Mouse (Mus musculus) CH12.LX (cell line): ENCODE measurements around the gene 6430548M08Rik. TPM values are rescaled to one million over a fixed set of nuclear protein-coding genes. Genes with fewer than 3 reads are reported as not detected.

ENCODE experiments used
- DNase-seq: peaks from one replicate; pipeline ENCODE4 v3.0.0-alpha.2; 2013; ENCODE audit errors: extremely low read depth
- H3K27ac ChIP-seq: 2 replicates; pipeline ENCODE4 v1.5.1; 2012; ENCODE audit warnings: low read depth, mild to moderate bottlenecking, control low read depth, moderate library complexity; ENCODE audit not compliant: insufficient read depth
- H3K27me3 ChIP-seq: replicated peaks from 2 replicates; pipeline ENCODE3; 2012; ENCODE audit warnings: inconsistent platforms
- H3K36me3 ChIP-seq, 2 experiments: replicated peaks in 1 of 2; 2 replicates each; pipeline versions ENCODE3 to v1.6.1; 2012; ENCODE audit warnings: inconsistent platforms in 1 of 2, low read length in 1 of 2, mild to moderate bottlenecking in 1 of 2, mixed read lengths in 1 of 2, moderate library complexity in 1 of 2; ENCODE audit not compliant: control insufficient read depth in 1 of 2, insufficient read depth in 1 of 2
- H3K4me1 ChIP-seq, 2 experiments: 2 replicates each; pipeline ENCODE4 v1.6.1; 2012; ENCODE audit warnings: inconsistent platforms in 1 of 2, moderate library complexity in 1 of 2; ENCODE audit not compliant: insufficient read depth in 2 of 2, control insufficient read depth in 1 of 2
- H3K4me2 ChIP-seq: 2 replicates; pipeline ENCODE4 v1.6.1; 2012; ENCODE audit warnings: low read depth, mild to moderate bottlenecking, control low read depth; ENCODE audit not compliant: poor library complexity, insufficient read depth, severe bottlenecking
- H3K4me3 ChIP-seq, 3 experiments: fragments of 150-350 bp in 1 of 3; sonication (generic) in 1 of 3; replicated peaks in 1 of 3; 2 replicates each; pipeline versions ENCODE3 to v1.5.1; 2011 to 2012; ENCODE audit warnings: low read depth in 2 of 3, low read length in 2 of 3, mild to moderate bottlenecking in 2 of 3, moderate library complexity in 2 of 3, control low read depth in 1 of 3, improper control_type of control experiment in 1 of 3, inconsistent platforms in 1 of 3, mixed read lengths in 1 of 3; ENCODE audit not compliant: poor library complexity in 1 of 3
- H3K79me2 ChIP-seq: replicated peaks from 2 replicates; pipeline ENCODE4 v1.6.1; 2012; ENCODE audit warnings: mild to moderate bottlenecking, moderate library complexity; ENCODE audit not compliant: control insufficient read depth, poor library complexity, insufficient read depth, severe bottlenecking; ENCODE audit errors: extremely low read depth
- H3K9ac ChIP-seq: 2 replicates; pipeline ENCODE4 v1.6.1; 2012; ENCODE audit warnings: low read depth, mild to moderate bottlenecking, control low read depth, moderate library complexity; ENCODE audit not compliant: insufficient read depth
- H3K9me3 ChIP-seq: replicated peaks from 2 replicates; pipeline ENCODE3; 2012; ENCODE audit warnings: low read length, inconsistent platforms, mixed read lengths
- CHD1 ChIP-seq: IDR thresholded peaks from 2 replicates; pipeline ENCODE4 v1.6.1; 2012; ENCODE audit warnings: low read depth, low read length, improper control_type of control experiment, inconsistent platforms
- CTCF ChIP-seq, 2 experiments: IDR thresholded peaks in 1 of 2; conservative IDR thresholded peaks in 1 of 2; 2 replicates each; pipeline ENCODE4 v1.5.1; 2011 to 2012; ENCODE audit warnings: low read depth in 2 of 2, low read length in 2 of 2, improper control_type of control experiment in 1 of 2, inconsistent platforms in 1 of 2, mild to moderate bottlenecking in 1 of 2, moderate library complexity in 1 of 2
- GABPA ChIP-seq: IDR thresholded peaks from 2 replicates; pipeline ENCODE4 v1.6.1; 2012; ENCODE audit warnings: low read depth, low read length, improper control_type of control experiment, inconsistent platforms; ENCODE audit not compliant: insufficient replicate concordance
- IRF4 ChIP-seq: IDR thresholded peaks from 2 replicates; pipeline ENCODE4 v1.6.1; 2014; ENCODE audit warnings: low read depth, mild to moderate bottlenecking, inconsistent platforms, low read length, improper control_type of control experiment
- MAX ChIP-seq: IDR thresholded peaks from 2 replicates; pipeline ENCODE4 v1.6.1; 2011; ENCODE audit warnings: low read length, improper control_type of control experiment
- MAZ ChIP-seq: IDR thresholded peaks from 2 replicates; pipeline ENCODE4 v1.6.1; 2012; ENCODE audit warnings: low read depth, mild to moderate bottlenecking, inconsistent platforms, low read length, improper control_type of control experiment, moderate library complexity
- MEF2A ChIP-seq: IDR thresholded peaks from 2 replicates; pipeline ENCODE4 v1.6.1; 2014; ENCODE audit warnings: low read depth, mild to moderate bottlenecking, inconsistent platforms, low read length, improper control_type of control experiment, borderline replicate concordance
- MXI1 ChIP-seq: IDR thresholded peaks from 2 replicates; pipeline ENCODE4 v1.6.1; 2011; ENCODE audit warnings: mild to moderate bottlenecking, low read depth, low read length, improper control_type of control experiment
- NELFE ChIP-seq: IDR thresholded peaks from 2 replicates; pipeline ENCODE4 v1.6.1; 2011; ENCODE audit warnings: low read depth, low read length, improper control_type of control experiment
- NRF1 ChIP-seq: IDR thresholded peaks from 2 replicates; pipeline ENCODE4 v1.6.1; 2014; ENCODE audit warnings: low read depth, mild to moderate bottlenecking, inconsistent platforms, low read length, improper control_type of control experiment, moderate library complexity
- PAX5 ChIP-seq: IDR thresholded peaks from 2 replicates; pipeline ENCODE4 v1.6.1; 2012; ENCODE audit warnings: low read length, inconsistent platforms, mixed read lengths
- SIN3A ChIP-seq: IDR thresholded peaks from 2 replicates; pipeline ENCODE4 v1.6.1; 2012; ENCODE audit warnings: low read length, improper control_type of control experiment, inconsistent platforms
- SMC3 ChIP-seq: IDR thresholded peaks from 2 replicates; pipeline ENCODE4 v1.6.1; 2011; ENCODE audit warnings: low read depth, low read length, improper control_type of control experiment
- TBP ChIP-seq: conservative IDR thresholded peaks from 2 replicates; pipeline ENCODE4 v1.6.1; 2011; ENCODE audit warnings: low read depth, low read length, improper control_type of control experiment
- TCF12 ChIP-seq: IDR thresholded peaks from 2 replicates; pipeline ENCODE4 v1.6.1; 2014; ENCODE audit warnings: low read depth, mild to moderate bottlenecking, inconsistent platforms, low read length, improper control_type of control experiment
- USF1 ChIP-seq: IDR thresholded peaks from 2 replicates; pipeline ENCODE4 v1.6.1; 2014; ENCODE audit warnings: low read depth, mild to moderate bottlenecking, inconsistent platforms, low read length, improper control_type of control experiment
- ZC3H11A ChIP-seq: IDR thresholded peaks from 2 replicates; pipeline ENCODE4 v1.6.1; 2012; ENCODE audit warnings: low read depth, mild to moderate bottlenecking, inconsistent platforms, low read length, improper control_type of control experiment
- ZKSCAN1 ChIP-seq: IDR thresholded peaks from 2 replicates; pipeline ENCODE4 v1.6.1; 2012; ENCODE audit warnings: low read depth, inconsistent platforms, low read length, improper control_type of control experiment, borderline replicate concordance
- ZMIZ1 ChIP-seq: IDR thresholded peaks from 2 replicates; pipeline ENCODE4 v1.6.1; 2012; ENCODE audit warnings: low read depth, mild to moderate bottlenecking, inconsistent platforms, low read length, improper control_type of control experiment
- ZNF384 ChIP-seq: IDR thresholded peaks from 2 replicates; pipeline ENCODE4 v1.6.1; 2012; ENCODE audit warnings: low read depth, low read length, improper control_type of control experiment, inconsistent platforms
- dilution Hi-C: fragments of 300-500 bp; cut with MboI; formaldehyde crosslinking; loops from 2 replicates; pipeline ENCODE4 v1.14.3; 2020; ENCODE audit warnings: low sequenced_read_pairs; ENCODE audit not compliant: extremely low pct_unique_long_range_greater_than_20kb, extremely low pct_ligation_motif_present
- in situ Hi-C: fragments of 300-500 bp; cut with MboI; formaldehyde crosslinking; loops from 3 replicates; pipeline ENCODE4 v1.14.3; 2019; ENCODE audit warnings: low sequenced_read_pairs, low pct_ligation_motif_present, low pct_unique_long_range_greater_than_20kb, mixed read lengths
- polyA plus RNA-seq: library from polyadenylated mRNA; unstranded; fragments of >175 nt; gene quantifications from 2 replicates; pipeline ENCODE4 v1.2.1, GENCODE M21; 2012; ENCODE audit warnings: low read depth; ENCODE audit not compliant: insufficient read length
- total RNA-seq, 2 experiments: library from RNA; depleted of rRNA; stranded (reverse); fragments of 300-350 nt in 1 of 2; fragments of >200 nt in 1 of 2; gene quantifications; 2 replicates each; pipeline ENCODE4 v1.2.3; 2012 to 2014

The 6430548M08Rik gene
- total and polyA plus RNA-seq, 3 experiments = 0.13 TPM; not detected in 2

- DNase-seq = peak; percentile 87
- H3K4me2 ChIP-seq = peak within 1 kb of the TSS; percentile 66
- peaks cover 12 to 48% of the 10 kb centered on the region in 2 experiments for H3K4me1 ChIP-seq
- in situ Hi-C loops = no loop called here
- peaks cover 46% of the 10 kb centered on the region for H3K27me3 ChIP-seq
- no peak within 1 kb of the TSS for H3K9ac ChIP-seq
- no peaks in the 10 kb centered on the region for H3K79me2 ChIP-seq
- H3K4me3 ChIP-seq = no peak within 1 kb of the TSS
- H3K36me3 ChIP-seq = no peaks in the 10 kb centered on the region
- dilution Hi-C loops = no loop called here
- TF ChIP-seq TCF12 (peak; percentile 26; the same call in 1 of the 2 replicates), ZKSCAN1 (no peak), SIN3A (peak; percentile 74), MXI1 (peak; percentile 77), CTCF (conservative IDR thresholded peaks at IDR 0.05 in 1 of 2, IDR thresholded peaks at IDR 0.05 in 1 of 2; ENCODE audit: low read depth in 2 of 2, low read length in 2 of 2) (no peak), MEF2A (no peak)
- peaks cover 4% of the 10 kb centered on the region for H3K9me3 ChIP-seq
- H3K27ac ChIP-seq = no peak within 1 kb of the TSS
Measured at GRCm38 (mm10) chr8:120177318-120178123, 63.6 kb downstream of the 6430548M08Rik start, which contains the start of gene Fam92b. Gene Fam92b (minus strand): TSS chr8:120177466.

- peaks cover 12 to 48% of the 10 kb centered on the region in 2 experiments for H3K4me1 ChIP-seq
- H3K4me2 ChIP-seq = peak overlapping the region; percentile 66; the same call in 1 of the 2 replicates
- dilution Hi-C loops (no loop called here), in situ Hi-C loops (no loop called here)
- TF ChIP-seq PAX5 (no peak), MAX (no peak), CHD1 (no peak), GABPA (no peak), MEF2A (no peak), IRF4 (no peak), ZMIZ1 (no peak), NRF1 (no peak), NELFE (no peak), CTCF (conservative IDR thresholded peaks at IDR 0.05 in 1 of 2, IDR thresholded peaks at IDR 0.05 in 1 of 2; ENCODE audit: low read depth in 2 of 2, low read length in 2 of 2) (no peak), MAZ (no peak), USF1 (no peak), SMC3 (no peak), TBP (no peak), ZNF384 (no peak), ZC3H11A (no peak)
- H3K27me3 ChIP-seq = peaks cover 43% of the 10 kb centered on the region
- H3K4me3 ChIP-seq = no peak overlapping the region
- no peaks in the 10 kb centered on the region for H3K36me3 ChIP-seq
- DNase-seq = no peak
- no peaks in the 10 kb centered on the region for H3K79me2 ChIP-seq
- no peaks in the 10 kb centered on the region for H3K9me3 ChIP-seq
- H3K27ac ChIP-seq = no peak overlapping the region
- H3K9ac ChIP-seq = no peak overlapping the region
Measured at GRCm38 (mm10) chr8:120178124-120178514, 64.2 kb downstream of the 6430548M08Rik start.
